Mouse (Mus musculus): ENCODE measurements around the gene Tfcp2l1. TPM values are rescaled to one million over a fixed set of nuclear protein-coding genes. Genes with fewer than 3 reads are reported as not detected.

The Tfcp2l1 gene
- total RNA-seq, 2 experiments from 2014 or later: 0.15 TPM; not detected in 1

DNA sequence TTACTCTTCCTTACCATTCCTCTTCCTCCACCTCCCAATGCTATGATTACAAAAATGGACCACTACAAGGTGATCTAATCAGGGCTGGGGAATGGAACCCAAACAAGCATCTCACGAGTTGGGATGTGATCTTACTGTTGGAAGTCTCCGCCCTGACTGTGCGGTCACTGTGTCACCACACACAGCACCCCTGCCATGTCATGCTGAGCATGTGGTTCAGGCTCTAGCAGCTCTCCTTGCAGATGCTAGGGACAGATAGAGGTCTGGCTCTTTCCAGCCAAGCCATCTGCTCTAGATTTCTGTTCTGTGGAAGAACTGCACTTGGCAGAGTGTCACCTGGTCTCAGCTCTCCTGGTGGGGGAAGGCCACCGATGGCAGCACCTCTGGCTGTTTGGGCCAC, 99.3 kb downstream of the Tfcp2l1 start:
- no peak; the same call in 1 of the 2 replicates for ATAC-seq (replicated peaks; ENCODE audit: poor library complexity, severe bottlenecking)

GRCm38 (mm10) chr1:118728796-118729195, 101.1 kb downstream of the Tfcp2l1 start:
- ATAC-seq (replicated peaks; ENCODE audit: poor library complexity, severe bottlenecking): no peak

Other genes with a start within 250 kb of the Tfcp2l1 start
- gene Clasp1, start 238.9 kb upstream of the Tfcp2l1 start, total RNA-seq (2014; fragmentation: Nextera tagmentation): 42.8 and 51.1 TPM in 2 replicates
- gene Clasp1, start 238.9 kb upstream of the Tfcp2l1 start, total RNA-seq (2017): 40.1 and 51.1 TPM in 2 replicates

Data from granulocyte monocyte progenitor cell, adult 5-6 weeks (primary cell).